ENCODE assay signal across 8 mouse cellular contexts in genomic region chr5:146846489-146846888, GRCm38 (mm10). TPM values are rescaled to one million over a fixed set of nuclear protein-coding genes. Genes with fewer than 3 reads are reported as not detected.
DNase-seq lines count a peak whose midpoint lies in the region; ATAC-seq and TF ChIP-seq lines count a peak whose summit lies in the region.

No protein-coding gene starts in this region.

- 31% methylated on average over 2 of the region's 2 CpGs for WGBS in heart, adult 2 months
- WGBS in hindbrain, embryonic 14.5 days, result 78% methylated on average over 2 of the region's 2 CpGs

- no peak for TF ChIP-seq EP300 in heart, adult 2 months (IDR thresholded peaks at IDR 0.05; ENCODE audit: insufficient read depth, low read depth, low read length)

- H3K9ac ChIP-seq in heart, adult 2 months (ENCODE audit: low read depth, low read length), result no peak overlapping the region
- no peak overlapping the region for H3K9ac ChIP-seq in hindbrain, embryonic 14.5 days

- H3K79me2 ChIP-seq in heart, adult 2 months (replicated peaks; ENCODE audit: control insufficient read depth, insufficient read depth, low read length), result no peaks in the 10 kb centered on the region

- H3K4me2 ChIP-seq in hindbrain, embryonic 14.5 days (replicated peaks), result peak overlapping the region; percentile 98

- peaks cover 5% of the 10 kb centered on the region for H3K4me1 ChIP-seq in heart, adult 2 months (ENCODE audit: control insufficient read depth, insufficient read depth, low read length)
- peaks cover 15% of the 10 kb centered on the region for H3K4me1 ChIP-seq in hindbrain, embryonic 14.5 days (replicated peaks; ENCODE audit: control insufficient read depth, insufficient read depth, low read length)

- DNase-seq in heart, adult 2 months, result no peak
- no peak for DNase-seq in heart, postnatal 25 days (ENCODE audit: low spot score)
- peak; percentile 47 for DNase-seq in Muller cell, postnatal 12 days (ENCODE audit: inconsistent ontology term)
- DNase-seq in hindbrain, embryonic 14.5 days (ENCODE audit: low spot score), result no peak
- DNase-seq in lung, postnatal 25 days (ENCODE audit: low spot score), result peak; percentile 72
- DNase-seq in thymus, adult 18-20 months, result no peak
- DNase-seq in natural killer cell, adult 2 months (ENCODE audit: low spot score in 2 of 2), result no peak
- DNase-seq in gastrocnemius, postnatal 4 days (ENCODE audit: low spot score in 2 of 2), result no peak

- intact Hi-C loops in heart, adult 2 months (cut with DNase I), result loop anchor here (2.0 to 10.0 kb wide), 3 partner anchors 20 to 118 kb away; partner anchors contain the start of gene Mtif3
- intact Hi-C loops in heart, postnatal 25 days (cut with DNase I), result loop anchor here (5.0 kb wide), 1 partner anchor 51 kb away; no protein-coding TSS in a partner anchor

- H3K27me3 ChIP-seq in heart, adult 2 months (ENCODE audit: control insufficient read depth, insufficient read depth, low read length), result no peaks in the 10 kb centered on the region
- H3K27me3 ChIP-seq in hindbrain, embryonic 14.5 days (ENCODE audit: control insufficient read depth, insufficient read depth, low read length), result no peaks in the 10 kb centered on the region

- TF ChIP-seq CTCF in heart, adult 2 months (IDR thresholded peaks at IDR 0.05), result no peak

- H3K36me3 ChIP-seq in heart, adult 2 months (ENCODE audit: control insufficient read depth, insufficient read depth, low read length), result no peaks in the 10 kb centered on the region
- no peaks in the 10 kb centered on the region for H3K36me3 ChIP-seq in hindbrain, embryonic 14.5 days (replicated peaks; ENCODE audit: control insufficient read depth, insufficient read depth)

- no peaks in the 10 kb centered on the region for H3K9me3 ChIP-seq in hindbrain, embryonic 14.5 days (ENCODE audit: control insufficient read depth, low read length)

- peak overlapping the region; percentile 75 for H3K27ac ChIP-seq in heart, adult 2 months
- no peak overlapping the region for H3K27ac ChIP-seq in hindbrain, embryonic 14.5 days

- TF ChIP-seq POLR2A in heart, adult 2 months (IDR thresholded peaks at IDR 0.05; ENCODE audit: insufficient read depth, low read depth, low read length), result no peak

- no peak for ATAC-seq in hindbrain, embryonic 14.5 days (ENCODE audit: low FRiP score)

- peak overlapping the region; percentile 12; the same call in 1 of the 2 replicates for H3K4me3 ChIP-seq in heart, adult 2 months
- peak overlapping the region; percentile 60; the same call in 1 of the 2 replicates for H3K4me3 ChIP-seq in hindbrain, embryonic 14.5 days (replicated peaks; ENCODE audit: low read length)

RNA-seq across cellular contexts. Expression of gene Rasl11a, which starts 1.6 kb away (rescaled TPM):
- 1 to 10 TPM; 1.8 to 3.7 TPM for total RNA-seq in heart, adult 2 months (2021)
- polyA plus RNA-seq in heart, adult 2 months (2012; rRNA removed), result 2.7 and 2.9 TPM in 2 replicates
- total RNA-seq in heart, postnatal 25 days (2021), result 1 to 10 TPM; 2.2 to 3.9 TPM
- polyA plus RNA-seq in hindbrain, embryonic 14.5 days (2014; fragmentation: Nextera tagmentation; extraction: Ambion mirVana), result 7.6 and 8.0 TPM in 2 replicates
- total RNA-seq in gastrocnemius, postnatal 4 days (2021), result 1 to 10 TPM; 4.3 to 5.0 TPM

RNA-seq across cellular contexts. Expression of gene Rpl21, which starts 13.8 kb away (rescaled TPM):
- total RNA-seq in heart, adult 2 months (2021), result 100 to 1,000 TPM; 119 to 143 TPM
- 44.4 and 61.1 TPM in 2 replicates for polyA plus RNA-seq in heart, adult 2 months (2012; rRNA removed)
- 100 to 1,000 TPM; 120 to 125 TPM for total RNA-seq in heart, postnatal 25 days (2021)
- polyA plus RNA-seq in hindbrain, embryonic 14.5 days (2014; fragmentation: Nextera tagmentation; extraction: Ambion mirVana), result 361 and 419 TPM in 2 replicates
- 100 to 1,000 TPM; 307 to 331 TPM for total RNA-seq in gastrocnemius, postnatal 4 days (2021)

RNA-seq across cellular contexts. Expression of gene Usp12, which starts 51.7 kb away (rescaled TPM):
- total RNA-seq in heart, adult 2 months (2021), result 10 to 100 TPM; 16.8 to 17.2 TPM
- 6.0 and 12.4 TPM in 2 replicates for polyA plus RNA-seq in heart, adult 2 months (2012; rRNA removed)
- total RNA-seq in heart, postnatal 25 days (2021), result 10 to 100 TPM; 15.3 to 16.6 TPM
- 12.1 and 13.8 TPM in 2 replicates for polyA plus RNA-seq in hindbrain, embryonic 14.5 days (2014; fragmentation: Nextera tagmentation; extraction: Ambion mirVana)
- total RNA-seq in gastrocnemius, postnatal 4 days (2021), result 10 to 100 TPM; 24.1 to 26.7 TPM

Comparison
In these comparisons a context has a peak if more than half of its experiments do, and no peak if none do; other contexts are left out.
1. DNase-seq: peak in Muller cell, postnatal 12 days (single experiment) and lung, postnatal 25 days (single experiment); none in heart, adult 2 months (0 of 2), heart, postnatal 25 days (single experiment), hindbrain, embryonic 14.5 days (single experiment), thymus, adult 18-20 months (0 of 2), natural killer cell, adult 2 months (0 of 2) and gastrocnemius, postnatal 4 days (0 of 2).